ENCODE assay signal across 8 mouse cellular contexts in the genomic region with DNA sequence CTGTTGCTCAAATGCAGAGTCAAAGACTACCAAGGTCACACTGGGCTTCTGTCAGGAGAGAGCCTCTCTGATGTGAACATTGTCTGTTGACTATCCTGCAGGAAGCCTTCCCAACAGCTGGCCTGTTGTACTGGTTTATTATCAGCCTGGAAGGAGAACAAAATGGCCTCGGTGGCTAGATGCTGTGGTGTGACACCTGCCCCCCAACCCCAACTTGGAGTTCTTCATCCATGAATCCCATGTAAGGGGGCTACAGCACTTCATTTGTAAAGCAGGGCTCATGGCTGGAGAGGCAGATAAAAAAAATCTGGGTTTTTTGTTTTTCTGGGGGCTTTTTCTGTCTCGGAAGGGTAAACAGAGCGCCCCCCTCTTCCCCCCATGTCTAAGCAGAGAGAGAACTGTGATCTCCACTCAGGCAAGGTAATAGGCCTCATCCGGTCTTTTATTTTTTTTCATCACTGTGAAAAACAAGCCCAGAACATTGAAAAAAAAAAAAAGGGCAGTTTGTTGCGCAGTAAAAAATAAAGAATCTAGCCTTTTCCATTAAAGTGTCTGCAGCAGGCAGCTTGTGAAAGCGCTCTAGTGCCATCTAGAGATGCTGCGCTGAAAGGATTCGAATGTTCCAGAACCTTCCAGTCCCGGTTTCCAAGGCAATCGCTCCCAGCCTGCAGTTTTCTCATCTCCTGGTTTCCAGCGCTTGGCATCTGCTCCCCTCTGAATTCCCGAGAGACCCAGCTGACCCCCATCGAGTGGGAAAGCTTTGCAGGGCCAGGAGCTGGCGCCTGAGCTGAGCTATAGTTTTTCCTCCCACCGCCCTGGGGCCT.
A peak's percentile ranks its signal among the peaks of the same experiment; 100 is the strongest.
DNase-seq lines count a peak whose midpoint lies in the region; ATAC-seq lines count a peak whose summit lies in the region.

No protein-coding gene starts in this region.

- H3K4me2 ChIP-seq in hindbrain, embryonic 11.5 days (replicated peaks; ENCODE audit: low read depth, low read length): no peak overlapping the region
- no peak overlapping the region for H3K4me2 ChIP-seq in lung, embryonic 16.5 days (ENCODE audit: low read depth, low read length)

- WGBS in hindbrain, embryonic 11.5 days: 24% methylated on average over 15 of the region's 15 CpGs
- WGBS in lung, embryonic 16.5 days: 12% methylated on average over 15 of the region's 15 CpGs

- H3K4me3 ChIP-seq in hindbrain, embryonic 11.5 days (ENCODE audit: low read depth, low read length): no peak overlapping the region
- no peak overlapping the region for H3K4me3 ChIP-seq in lung, embryonic 16.5 days (ENCODE audit: low read length)

- no peak overlapping the region for H3K9ac ChIP-seq in hindbrain, embryonic 11.5 days (ENCODE audit: low read depth, low read length)
- peak overlapping the region; percentile 23 for H3K9ac ChIP-seq in lung, embryonic 16.5 days (ENCODE audit: low read length)

- ATAC-seq in hindbrain, embryonic 11.5 days (ENCODE audit: low FRiP score): peak; percentile 66
- ATAC-seq in lung, embryonic 16.5 days (ENCODE audit: low read depth): peak; percentile 76
- no peak for ATAC-seq in megakaryocyte-erythroid progenitor cell, adult 5-6 weeks (replicated peaks; ENCODE audit: low FRiP score, low TSS enrichment, poor library complexity, severe bottlenecking)

- H3K9me3 ChIP-seq in hindbrain, embryonic 11.5 days (ENCODE audit: control insufficient read depth, low read length): no peaks in the 10 kb centered on the region
- no peaks in the 10 kb centered on the region for H3K9me3 ChIP-seq in lung, embryonic 16.5 days (ENCODE audit: control insufficient read depth, low read length)

- peak; percentile 72 for DNase-seq in MN1 (ENCODE audit: low spot score)
- peak; percentile 60 for DNase-seq in cerebellum, adult 9-11 months
- peak; percentile 79 to 82 for DNase-seq in frontal cortex, postnatal 10 days (ENCODE audit: low spot score in 2 of 2)
- peak; percentile 83 for DNase-seq in hindbrain, embryonic 11.5 days (ENCODE audit: low spot score)
- DNase-seq in layer of hippocampus, adult 9-10 months (ENCODE audit: low spot score): peak; percentile 71
- peak; percentile 87 for DNase-seq in retina, postnatal 1 day

- no peaks in the 10 kb centered on the region for H3K27me3 ChIP-seq in hindbrain, embryonic 11.5 days (ENCODE audit: control insufficient read depth, insufficient read depth, low read length)
- H3K27me3 ChIP-seq in lung, embryonic 16.5 days (ENCODE audit: control insufficient read depth, insufficient read depth, low read depth, low read length): no peaks in the 10 kb centered on the region

- H3K36me3 ChIP-seq in hindbrain, embryonic 11.5 days (ENCODE audit: control insufficient read depth, insufficient read depth, low read length): no peaks in the 10 kb centered on the region
- H3K36me3 ChIP-seq in lung, embryonic 16.5 days (ENCODE audit: control insufficient read depth, insufficient read depth, low read length): no peaks in the 10 kb centered on the region

- peak overlapping the region; percentile 85 for H3K27ac ChIP-seq in hindbrain, embryonic 11.5 days (ENCODE audit: low read depth, low read length)
- H3K27ac ChIP-seq in lung, embryonic 16.5 days (ENCODE audit: low read length): peak overlapping the region; percentile 74

- peaks cover 2% of the 10 kb centered on the region; the same call in 1 of the 2 replicates for H3K4me1 ChIP-seq in hindbrain, embryonic 11.5 days (replicated peaks; ENCODE audit: control insufficient read depth, insufficient read depth, low read length)
- peaks cover 7% of the 10 kb centered on the region for H3K4me1 ChIP-seq in lung, embryonic 16.5 days (replicated peaks; ENCODE audit: control insufficient read depth, insufficient read depth, low read length)
